Mouse (Mus musculus): ENCODE data around the gene Tmc1.

Tmc1 gene

DNA sequence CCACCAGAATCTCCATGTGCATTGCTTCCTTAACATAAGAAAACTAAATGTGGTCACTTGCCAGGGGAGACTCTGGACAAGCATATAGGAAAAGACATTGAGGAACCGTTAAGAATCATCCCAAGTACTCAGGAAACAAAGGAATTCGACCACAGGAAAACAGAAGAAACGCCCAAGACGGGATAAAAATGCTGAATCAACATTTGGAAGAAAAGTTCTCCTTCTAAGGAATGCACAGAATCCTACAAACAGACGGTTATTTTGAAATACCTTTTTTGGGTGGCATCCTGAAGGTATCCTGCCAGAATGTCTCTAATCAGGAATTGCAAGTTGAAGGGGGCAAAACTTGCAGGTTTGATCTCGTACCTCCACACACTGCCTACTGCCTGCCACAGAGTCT, at the start of gene Tmc1:
Tmc1 (minus strand) TSS at position 329 of the 400 bp plus-strand sequence.
- DNase-seq (ENCODE audit: low spot score) = no peak

DNA sequence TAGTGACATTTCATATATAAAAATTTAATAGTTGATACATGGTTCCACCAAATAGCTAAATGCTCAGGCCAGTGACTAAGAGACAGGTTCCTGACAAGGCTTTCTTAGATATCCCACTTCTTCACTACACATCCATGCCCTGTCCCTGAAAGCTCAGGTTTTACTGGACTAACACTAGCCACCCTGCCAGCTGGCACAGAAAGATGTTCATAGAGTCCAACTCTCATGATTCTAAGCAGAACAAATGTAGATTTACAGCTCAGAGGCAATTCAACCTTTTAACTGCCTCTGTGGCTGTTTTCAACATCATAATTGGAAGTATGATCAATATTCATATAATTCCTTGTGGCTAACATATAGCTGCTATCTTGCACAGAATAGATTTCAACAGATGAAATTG, 47.5 kb upstream of the Tmc1 start:
- DNase-seq (ENCODE audit: low spot score) = no peak

DNA sequence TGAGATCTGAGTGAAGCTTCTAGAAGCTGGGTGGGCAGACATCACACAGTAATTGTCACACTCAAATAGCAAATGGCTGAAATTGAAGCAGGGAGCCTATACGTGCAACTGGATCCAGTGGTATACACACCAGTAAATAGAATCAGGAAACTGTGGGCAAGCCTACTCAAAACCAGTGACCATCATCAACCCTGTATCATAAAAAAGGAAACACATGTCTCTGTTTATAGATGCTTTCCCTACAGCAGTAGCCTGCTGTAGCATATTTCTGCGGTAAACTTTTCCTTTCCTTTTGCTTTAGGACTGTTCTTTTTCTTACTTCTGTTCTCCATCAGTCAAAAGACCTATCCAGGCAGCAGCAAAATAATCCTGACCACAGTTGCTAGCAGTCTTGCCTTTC, 25.2 kb upstream of the Tmc1 start:
- DNase-seq (ENCODE audit: low spot score) = no peak

DNA sequence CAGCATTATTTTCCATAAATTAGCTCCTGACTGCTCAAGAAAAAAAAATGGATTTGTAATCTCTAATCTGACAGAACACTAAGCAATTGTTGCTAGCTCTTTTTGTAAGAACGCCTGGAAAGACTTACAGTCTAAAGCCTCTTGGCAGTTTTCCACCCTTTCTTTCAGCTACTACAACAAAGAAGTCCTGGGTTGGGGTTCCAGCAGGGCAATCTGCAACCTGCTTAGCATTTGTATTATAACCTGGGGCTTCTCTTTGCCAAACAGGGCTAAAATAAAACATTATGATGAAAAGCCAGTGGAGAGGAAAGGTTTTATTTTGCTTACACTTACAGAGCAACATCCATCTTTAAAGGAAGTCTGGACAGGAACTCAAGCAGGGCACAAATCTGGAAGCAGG, 24.1 kb upstream of the Tmc1 start:
- DNase-seq (ENCODE audit: low spot score) = no peak

DNA sequence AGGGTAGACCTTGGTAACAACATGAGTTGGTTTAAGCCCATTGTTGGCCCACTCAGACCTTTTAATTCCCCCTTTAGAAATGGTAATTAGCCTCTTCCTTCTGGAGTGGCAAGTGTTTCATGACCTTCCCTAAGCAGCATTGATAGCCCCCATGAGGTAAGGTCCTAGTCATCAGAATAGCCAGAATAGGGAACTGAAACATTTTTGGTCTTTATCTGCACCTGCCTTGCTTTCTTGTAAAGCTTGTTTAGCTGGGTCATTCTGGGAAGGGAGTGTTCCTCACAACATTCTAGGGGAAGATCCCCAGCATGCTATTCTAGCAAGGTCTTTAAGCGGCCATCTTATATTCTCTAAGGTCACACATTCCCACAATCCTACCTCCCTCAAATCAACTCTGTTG, 17.9 kb upstream of the Tmc1 start:
- DNase-seq (ENCODE audit: low spot score) = no peak

DNA sequence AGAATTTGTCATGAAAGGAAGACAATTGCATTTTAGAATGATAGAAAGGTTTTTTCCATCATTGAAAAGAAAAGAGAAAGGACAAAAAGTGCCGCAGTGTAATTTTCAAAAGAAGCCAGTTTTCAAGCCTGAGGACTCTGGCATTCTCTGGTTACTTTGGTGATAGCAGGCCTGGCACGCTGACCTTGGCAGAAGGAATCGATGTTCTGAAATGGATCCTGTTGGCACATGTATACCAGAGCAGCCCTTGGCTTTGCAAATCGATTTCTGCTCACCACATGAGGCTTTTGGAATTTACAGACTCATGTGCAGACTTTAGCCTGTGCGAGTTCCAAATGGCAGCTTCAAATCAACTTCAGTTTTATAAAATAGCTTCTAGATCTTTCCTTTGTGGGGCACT, 813 bp upstream of the Tmc1 start:
- DNase-seq (ENCODE audit: low spot score) = no peak

DNA sequence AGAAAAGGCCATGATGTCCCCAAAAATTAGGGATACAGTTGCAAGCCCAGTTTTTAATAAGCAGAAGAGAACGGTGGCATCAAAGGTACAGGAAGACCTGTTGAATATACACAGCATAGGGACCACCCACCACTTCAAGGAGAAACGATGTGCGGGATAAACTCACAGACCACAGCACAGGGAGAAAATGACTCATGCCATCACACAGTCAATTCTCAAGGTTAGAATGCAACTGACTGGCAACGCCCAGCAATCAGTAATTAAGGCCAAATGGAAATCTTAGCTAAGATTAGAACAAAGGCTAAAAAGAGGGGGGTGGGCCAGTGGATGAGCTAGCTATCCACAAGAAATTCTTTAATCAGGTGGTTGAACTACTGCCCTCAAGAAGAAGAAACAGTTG, 9.6 kb downstream of the Tmc1 start:
- no peak for DNase-seq (ENCODE audit: low spot score)

DNA sequence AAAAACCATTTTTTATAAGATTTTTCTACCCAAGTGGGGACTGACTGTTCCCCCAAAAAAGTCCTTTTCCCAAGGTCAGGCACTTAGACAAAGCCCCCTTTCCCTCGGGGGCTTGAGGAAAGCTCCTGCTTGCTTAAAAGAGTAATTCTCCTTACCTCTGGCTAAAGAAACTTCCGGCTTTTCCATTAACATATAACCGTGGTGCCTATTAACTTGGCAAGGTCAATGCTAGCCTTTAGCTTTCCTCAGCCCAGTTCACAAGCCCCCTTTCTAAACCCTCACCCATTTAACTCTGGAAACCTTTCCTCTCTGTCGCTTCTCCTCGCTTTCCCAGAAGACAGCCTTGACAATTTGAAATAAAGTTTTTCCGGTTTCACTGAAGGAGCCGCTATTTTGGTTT, 29.7 kb downstream of the Tmc1 start:
- DNase-seq (ENCODE audit: low spot score) = no peak

DNA sequence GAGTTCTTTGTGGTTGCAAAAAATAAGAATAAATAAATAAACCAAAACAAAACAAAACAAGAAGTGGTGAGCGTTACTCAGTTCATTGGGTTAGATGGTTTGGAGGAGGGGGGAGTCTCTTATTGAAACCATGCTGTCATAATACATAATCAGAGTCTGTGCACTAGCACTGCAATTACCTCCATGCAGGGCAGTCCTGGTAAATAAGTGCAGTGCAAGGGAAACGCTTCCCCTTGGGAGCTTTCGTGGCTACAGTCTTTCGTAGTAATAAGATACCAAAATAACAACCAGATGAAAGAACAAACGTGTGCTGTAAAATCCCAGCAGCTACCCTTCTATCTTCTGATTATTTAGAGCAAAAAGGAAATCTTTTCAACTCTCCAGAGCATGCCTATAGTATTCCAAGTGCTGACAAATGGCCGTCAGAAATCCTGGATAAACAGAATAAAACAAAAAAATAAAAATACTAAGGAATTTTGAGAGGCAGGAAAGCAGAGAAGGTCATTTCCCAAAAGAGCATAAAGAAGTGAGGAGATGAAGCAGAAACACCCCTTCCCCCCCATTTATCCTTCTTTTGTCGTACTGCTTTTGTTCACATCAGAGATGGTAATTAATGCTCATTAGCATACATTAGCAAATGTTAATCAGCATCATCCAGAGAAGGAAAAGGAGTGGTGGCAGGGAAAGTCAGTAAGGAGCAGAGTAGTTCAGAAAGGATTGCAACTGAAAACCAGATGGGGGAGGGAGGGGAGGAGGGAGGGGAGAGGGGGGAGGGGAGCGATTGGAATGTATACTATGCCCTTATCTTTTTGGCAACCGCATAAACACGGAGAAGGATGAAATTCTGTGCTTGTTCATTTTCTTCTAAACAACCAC, 30.4 kb downstream of the Tmc1 start:
- DNase-seq (ENCODE audit: low spot score) = no peak

DNA sequence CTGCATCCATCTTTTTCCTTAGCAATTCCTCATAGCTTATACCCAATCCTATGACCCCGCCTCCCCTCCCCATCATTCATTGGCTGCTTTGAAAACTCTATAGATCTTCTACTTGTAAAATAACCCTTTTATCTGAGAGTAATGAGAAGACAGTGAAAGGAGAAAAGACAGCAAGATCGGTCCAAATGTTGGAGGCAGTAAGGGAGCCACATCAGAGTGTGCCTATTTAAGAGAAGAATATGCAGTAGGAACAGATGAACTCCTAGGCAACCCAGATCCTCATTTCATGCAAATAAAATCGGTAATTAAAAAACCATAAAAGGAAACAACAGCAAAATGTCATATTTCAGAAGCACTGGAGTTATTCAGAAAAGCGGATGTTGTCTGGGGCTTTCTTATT, 35.8 kb downstream of the Tmc1 start:
- DNase-seq (ENCODE audit: low spot score) = no peak

DNA sequence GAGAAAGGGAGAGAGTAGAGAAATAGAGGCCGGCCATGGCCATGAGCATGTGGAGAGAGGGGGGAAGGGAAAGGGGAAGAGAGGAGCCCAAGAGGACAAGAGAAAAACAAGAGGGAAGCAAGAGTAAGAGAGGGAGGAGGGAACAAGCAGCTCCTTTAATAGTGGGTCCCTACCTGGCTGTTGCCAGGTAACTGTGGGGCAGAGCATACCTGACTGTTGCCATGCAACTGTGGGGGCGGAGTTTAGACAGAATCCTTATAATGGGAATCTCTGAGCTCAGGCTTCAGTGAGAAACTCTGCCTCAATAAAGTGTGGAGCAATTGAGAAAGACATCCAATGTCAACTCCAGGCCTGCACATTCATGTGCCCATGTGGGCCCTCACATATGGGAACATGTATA, 38.9 kb downstream of the Tmc1 start:
- DNase-seq (ENCODE audit: low spot score) = no peak

DNA sequence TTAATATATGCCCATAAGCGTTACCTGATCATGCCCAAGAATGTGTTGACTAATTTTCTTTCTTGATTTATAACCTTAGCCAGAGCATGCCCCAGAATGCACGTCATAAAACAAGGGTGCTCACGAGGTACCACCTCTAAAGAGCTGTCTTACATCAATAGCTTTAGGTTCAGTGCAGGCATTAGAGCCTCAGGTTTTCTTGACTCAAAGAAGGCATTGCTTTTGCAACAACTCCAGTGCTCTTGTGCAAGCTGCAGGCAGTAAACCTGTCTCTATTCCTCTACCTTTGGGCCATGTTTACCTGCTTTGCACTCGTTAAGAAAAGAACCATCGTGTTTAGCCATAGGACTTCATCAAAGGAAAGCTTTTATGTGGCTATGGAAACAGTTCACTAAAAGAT, 43.6 kb downstream of the Tmc1 start:
- DNase-seq (ENCODE audit: low spot score) = no peak

DNA sequence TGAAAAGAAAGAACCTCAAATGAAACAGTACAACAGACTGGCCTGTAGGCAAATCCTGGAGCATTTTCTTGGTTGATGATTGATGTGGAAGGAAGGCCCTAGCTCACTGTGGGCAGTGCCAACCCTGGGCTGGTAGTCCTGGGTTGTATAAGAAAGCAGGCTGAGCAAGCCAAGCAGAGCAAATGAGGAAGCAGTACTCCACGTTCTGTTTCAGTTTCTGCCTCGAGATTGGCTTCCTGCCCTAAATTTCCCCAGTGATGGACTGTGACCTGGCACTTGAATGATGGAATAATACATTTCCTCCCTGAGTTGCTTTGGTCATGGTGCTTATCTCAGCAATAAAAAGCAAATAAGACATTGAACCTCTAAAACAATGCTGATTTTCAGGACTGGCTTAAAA, 72.8 kb downstream of the Tmc1 start:
- no peak for DNase-seq (ENCODE audit: low spot score)

DNA sequence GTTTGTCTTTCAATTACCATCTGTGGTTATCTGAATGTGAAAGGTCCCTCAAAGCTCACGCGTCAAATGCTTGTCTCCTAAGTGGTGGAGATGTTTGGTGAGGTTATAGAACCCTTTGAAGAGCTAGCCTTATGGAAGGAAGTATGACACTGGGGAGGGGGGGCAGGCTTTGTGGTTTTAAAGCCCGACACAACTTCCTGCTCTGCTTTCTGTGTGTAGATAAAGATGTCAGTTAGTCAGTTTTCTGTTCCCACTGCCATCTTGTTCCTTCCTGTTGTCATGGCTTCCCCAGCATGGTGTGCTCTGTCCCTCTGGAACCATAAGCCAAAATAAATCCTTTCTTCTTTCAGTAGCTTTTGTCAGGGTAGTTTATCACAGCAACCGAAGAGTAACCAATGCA, 78.1 kb downstream of the Tmc1 start:
- DNase-seq (ENCODE audit: low spot score) = no peak

DNA sequence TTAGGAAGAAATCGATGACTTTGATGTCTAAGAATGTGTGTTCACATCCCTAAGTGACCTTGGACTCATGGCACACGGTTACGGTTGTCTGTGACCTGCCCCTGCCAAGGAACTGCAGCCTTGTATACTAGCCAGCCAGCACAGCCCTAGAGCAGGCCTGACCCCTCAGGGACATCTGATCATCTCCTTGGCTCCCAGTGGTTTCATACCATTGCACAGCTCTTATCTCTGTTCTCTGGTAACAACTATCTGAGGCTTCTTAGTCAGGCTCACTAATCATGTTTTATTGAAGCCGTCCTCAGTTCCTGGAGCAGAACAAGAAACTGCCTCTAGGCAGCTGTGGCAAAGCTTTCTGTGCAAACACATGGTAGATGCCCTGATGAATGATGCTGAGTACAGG, 92.2 kb downstream of the Tmc1 start:
- DNase-seq (ENCODE audit: low spot score) = peak; percentile 5

DNA sequence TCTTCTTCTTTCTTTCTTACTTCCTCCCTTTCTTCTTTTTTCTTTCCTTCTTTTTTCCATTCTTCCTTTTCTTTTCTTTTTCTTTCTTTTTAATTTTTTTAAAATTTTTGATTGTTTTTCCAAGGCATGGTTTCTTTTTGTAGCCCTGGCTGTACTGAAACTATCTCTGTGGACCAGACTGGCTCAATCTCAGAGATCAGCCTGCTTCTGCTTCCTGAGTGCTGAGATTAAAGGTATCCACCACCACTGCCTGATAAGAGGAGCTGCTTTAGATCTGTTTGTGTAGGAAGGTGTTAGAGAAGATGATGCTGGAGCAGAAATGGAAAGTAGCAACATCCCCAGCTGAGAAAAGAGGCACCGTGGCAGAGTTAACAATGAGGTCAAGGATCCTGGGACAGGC, 93.7 kb downstream of the Tmc1 start:
- no peak for DNase-seq (ENCODE audit: low spot score)

DNA sequence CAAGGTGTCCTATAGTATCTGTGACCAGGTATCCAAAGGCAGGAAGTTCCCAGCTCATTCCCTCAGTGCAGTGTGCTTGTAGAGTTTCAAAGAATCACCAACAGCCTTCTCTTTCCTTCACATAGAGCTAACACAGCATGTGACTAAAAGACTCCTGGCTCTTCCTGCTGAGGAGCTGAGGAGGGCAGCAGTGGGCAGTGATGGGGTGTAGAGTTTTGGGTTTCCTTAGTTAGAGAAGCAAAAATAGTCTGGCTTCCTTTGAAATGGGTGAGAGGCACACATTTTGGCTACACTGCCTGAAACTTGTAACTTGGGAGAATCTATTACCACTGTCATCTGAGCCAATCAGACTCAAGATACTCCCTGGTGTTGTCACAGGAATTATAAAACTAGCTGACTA, 96.2 kb downstream of the Tmc1 start:
- no peak for DNase-seq (ENCODE audit: low spot score)

DNA sequence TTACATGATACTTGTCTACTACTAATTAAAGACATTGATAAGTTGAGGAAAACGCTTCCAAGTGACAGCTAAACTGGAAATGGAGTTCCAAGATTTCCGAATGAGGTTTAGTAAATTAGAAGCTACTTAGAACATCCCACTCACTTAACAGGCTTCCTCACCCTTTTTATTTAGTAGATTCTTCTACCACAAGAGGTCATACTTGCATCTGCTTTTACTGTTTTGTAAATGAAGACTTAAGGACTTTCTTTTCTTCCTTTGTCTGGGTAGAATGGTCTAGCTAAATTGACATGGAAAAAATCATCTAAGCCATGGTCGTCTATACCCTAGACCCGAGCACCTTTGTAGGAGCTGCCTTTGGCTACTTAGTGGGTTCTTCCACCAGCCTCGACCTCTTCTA, 105.1 kb downstream of the Tmc1 start:
- no peak for DNase-seq (ENCODE audit: low spot score)

DNA sequence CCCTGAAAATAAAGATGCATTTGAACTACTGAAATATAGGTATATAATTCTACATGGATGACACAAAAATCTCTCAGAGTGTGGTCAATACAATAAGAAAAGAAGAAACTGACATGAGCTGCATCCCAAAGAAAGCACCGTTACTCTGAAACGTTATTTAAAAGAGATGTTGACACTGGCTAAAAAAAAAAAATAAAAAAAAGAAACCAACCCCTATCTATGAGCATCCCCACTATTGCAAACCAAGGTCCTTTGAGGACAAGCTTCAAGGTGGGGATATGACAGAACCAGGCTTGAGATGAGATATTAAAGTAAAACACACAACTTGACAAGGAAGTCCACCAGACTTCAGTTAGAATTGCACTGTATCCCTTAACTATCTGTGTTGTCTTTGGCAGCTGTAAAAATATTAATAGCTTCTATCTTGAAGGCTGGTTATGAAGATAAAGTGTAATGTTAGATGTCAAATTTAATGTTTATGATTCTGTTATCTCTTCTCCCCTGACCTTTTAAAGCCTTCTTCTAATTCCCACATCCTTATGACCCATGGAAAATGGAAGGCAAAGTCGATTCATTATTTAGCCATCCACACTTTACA, 106.4 kb downstream of the Tmc1 start:
- DNase-seq (ENCODE audit: low spot score) = no peak

DNA sequence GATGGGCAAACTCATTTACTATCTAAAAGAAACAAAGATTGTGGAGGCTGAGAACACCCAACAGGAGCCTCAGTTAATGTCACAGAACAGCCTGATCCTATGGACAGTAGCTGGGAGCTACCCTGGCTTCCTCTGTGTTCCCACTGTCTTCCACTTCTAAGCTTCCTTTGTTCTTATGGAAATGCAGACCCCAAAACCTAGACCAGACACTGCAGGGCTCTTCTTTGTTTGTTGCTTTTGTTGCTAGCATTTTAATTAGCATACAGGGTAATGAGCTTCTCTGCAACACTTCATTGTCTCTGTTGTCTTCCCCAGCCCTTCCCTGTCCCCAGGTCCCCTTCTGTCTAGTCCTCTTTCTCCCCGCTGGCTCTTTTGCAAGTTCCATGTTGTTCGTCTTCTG, 116.6 kb downstream of the Tmc1 start:
- no peak for DNase-seq (ENCODE audit: low spot score)

DNA sequence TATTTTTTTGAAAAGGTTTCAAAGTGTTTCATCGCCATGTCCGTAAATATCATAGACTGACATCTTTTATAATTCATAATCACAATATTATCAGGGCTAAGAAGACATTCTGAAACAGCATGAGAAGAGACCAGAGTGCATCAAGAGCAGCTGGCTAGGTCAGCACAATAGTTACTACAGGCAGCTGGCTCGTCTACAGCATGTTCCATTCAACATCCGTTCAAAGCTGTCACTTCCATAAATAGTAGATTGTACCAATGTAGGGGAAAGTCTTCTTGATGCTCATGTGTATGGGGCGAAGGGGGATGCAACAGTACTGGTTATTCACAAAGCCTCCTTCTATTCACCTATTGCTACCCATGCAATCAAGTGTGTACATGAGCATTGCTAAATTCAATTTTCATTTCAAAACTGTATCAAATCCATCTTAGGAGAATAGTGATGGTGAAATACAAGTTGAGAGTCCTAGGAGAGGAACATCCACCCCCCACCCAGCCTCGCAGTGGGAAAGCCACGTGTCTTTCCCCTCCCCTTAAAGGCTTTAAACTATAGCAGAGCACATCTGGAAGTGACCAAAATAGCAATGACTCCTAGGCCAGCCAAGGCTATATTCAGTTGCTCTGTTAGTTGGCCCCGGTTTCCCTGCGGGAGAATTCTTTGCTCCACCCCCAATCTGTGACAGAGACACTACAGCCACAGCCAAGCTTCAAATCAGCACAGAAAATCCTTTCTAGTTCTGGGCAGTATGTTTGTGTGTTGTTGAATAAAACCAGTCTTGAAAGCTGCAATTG, 117.8 kb downstream of the Tmc1 start:
- DNase-seq (ENCODE audit: low spot score) = no peak

DNA sequence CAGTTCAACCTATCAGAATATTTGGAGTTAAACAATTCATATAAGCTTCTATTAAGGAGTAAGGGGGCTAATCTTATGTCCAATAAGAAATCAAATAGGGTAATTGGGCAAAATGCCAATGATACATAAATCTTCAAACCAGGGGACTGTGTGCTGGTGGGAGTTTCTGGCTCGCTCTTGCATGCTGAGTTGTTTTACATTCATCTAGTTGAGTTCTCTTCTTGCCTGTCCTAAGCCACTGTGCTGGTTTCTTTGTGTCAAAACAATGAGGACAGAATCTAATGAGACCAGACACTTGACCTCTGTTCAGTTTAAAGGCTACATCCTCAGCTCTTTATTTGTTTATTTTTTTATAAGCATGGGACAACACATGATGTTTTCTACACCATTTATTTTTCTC, 119.1 kb downstream of the Tmc1 start:
- DNase-seq (ENCODE audit: low spot score) = no peak

DNA sequence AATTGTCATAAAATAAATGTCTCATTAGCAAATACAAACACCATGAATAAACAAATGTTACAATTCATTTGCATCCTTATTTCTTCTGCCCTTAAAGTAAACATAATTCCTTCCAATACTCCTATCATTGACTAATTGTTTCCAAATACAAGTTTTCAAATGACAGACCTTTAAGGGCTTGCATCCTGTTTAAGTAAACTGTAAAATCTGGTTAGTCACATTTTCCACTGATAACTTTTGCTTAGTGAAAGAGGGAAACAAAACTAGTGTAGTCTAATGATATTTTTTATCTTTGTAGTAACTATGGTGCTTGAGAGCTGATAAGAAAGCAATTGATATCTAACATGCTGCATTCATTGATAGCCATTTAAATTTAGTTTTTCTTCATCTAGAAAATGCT, 154.5 kb downstream of the Tmc1 start:
- no peak for DNase-seq (ENCODE audit: low spot score)
